Mouse (Mus musculus) embryo, embryonic 10 days (tissue): ENCODE measurements around the gene Stambpl1.
"Not testable (repeated sequence)": the region's sequence is repeated elsewhere in the genome, so short reads cannot be mapped to it uniquely, and the experiment has no call there.

ENCODE experiments used
- DNase-seq: peaks from one replicate; pipeline ENCODE4 v3.0.0-alpha.2; 2015; ENCODE audit warnings: low spot score

The Stambpl1 gene

GRCm38 (mm10) chr19:34198901-34199300, 6.9 kb downstream of the Stambpl1 start:
- DNase-seq: no peak

DNA sequence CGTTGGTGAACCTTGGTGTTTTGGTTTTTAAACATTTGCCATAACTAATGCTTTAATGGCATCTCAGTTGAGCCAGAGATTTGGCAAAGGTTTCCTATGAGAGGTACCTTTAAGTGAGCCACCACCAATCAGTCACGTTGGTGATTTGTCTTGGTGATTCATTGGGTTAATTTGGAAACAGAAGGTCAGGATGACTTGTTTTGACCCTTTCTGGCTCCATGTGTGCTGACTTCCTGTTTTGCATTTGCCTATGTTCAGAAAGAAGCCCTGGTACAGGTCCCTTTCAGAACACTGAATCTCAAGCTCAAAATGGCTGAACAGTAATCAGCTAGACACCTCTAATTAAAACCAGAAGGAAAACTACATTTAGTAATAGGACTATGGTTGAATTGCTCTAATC, 7.5 kb downstream of the Stambpl1 start:
- DNase-seq: peak; percentile 11

- no peak for DNase-seq
These were observed 10.6 kb downstream of the Stambpl1 start for GRCm38 (mm10) chr19:34202668-34203067.

DNA sequence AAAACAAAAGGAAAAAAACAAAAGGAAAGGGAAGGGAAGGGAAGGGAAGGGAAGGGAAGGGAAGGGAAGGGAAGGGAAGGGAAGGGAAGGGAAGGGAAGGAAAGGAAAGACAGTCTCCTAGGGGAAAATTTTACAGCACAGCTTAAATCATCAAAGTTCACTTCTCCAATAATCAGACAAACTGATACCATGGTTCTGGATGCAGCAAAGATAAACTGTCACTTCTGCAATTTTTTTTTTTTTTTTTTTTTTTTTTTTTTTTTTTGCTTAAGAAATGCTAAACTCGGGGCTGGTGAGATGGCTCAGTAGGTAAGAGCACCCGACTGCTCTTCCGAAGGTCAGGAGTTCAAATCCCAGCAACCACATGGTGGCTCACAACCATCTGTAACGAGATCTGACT, 14.1 kb downstream of the Stambpl1 start:
- DNase-seq: not testable (repeated sequence)

GRCm38 (mm10) chr19:34206760-34207440, 14.9 kb downstream of the Stambpl1 start:
- DNase-seq: no peak

- DNase-seq: no peak
These were observed 17.0 kb downstream of the Stambpl1 start for GRCm38 (mm10) chr19:34209031-34209430.

DNA sequence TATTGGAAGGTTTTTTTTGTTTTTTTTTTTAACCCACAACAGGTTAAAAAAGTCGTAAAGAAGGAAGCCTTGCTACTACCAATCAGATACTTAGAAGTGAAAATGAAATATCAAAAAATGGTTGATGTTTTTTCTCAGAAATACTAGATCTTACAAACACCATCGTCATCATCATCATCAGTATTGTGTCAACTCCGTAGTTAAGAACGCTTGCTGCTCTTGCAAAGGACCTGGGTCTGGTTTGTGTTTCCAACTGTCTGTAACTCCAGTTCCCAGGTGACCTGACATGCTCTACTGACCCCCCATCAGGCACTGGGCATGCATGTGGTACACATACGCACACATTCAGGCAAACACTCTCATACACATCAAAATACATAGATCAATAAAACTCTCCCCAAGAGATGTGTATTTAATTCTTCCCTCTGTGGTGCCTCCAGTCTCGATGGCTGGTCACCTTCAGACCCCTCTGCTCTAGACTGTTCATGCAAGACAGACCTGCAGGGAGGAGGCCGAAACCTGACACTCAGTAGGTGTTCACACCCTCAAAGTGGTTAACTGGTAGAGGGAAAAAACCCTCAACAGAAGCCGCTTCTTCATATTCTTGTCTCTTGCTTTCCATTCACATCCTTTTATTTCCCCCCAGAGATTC, 18.0 kb downstream of the Stambpl1 start:
- no peak for DNase-seq

GRCm38 (mm10) chr19:34210841-34211240, 18.8 kb downstream of the Stambpl1 start:
- no peak for DNase-seq

DNA sequence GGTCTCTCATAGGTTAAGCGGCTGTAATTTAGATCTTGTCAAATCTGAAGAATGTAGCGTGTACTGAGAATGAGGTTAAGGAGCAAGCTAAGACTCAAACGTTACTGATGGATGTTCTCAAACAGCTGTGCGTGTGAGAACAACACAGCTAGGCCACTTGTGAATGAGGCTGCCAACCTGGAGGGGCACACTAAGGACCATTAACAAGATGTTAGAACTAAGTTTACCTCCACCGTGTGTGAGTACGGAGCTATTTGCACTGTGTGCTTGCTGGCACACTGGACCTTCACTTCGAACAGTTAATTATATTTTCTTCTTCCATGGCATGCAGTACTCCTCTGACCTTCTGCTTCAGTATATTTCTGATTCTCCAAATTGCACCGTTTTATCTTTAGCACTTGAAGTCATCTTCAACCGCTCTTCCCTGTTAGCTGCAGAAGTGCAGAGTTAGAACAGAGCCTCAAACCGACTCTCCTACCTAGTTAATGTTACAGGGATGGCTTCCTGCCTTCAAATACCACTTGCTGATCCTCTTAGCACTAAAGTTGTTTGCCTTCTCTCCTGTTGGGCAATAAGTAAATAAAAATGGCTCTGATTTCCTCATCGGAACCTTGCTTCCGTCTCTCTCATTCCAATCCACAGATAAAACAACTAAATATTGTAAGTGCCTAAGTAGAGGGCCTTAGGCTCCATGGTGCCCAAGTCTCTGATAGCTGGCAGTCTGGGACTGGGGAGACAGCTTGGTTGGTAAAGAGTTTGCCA, 20.6 kb downstream of the Stambpl1 start:
- no peak for DNase-seq

DNA sequence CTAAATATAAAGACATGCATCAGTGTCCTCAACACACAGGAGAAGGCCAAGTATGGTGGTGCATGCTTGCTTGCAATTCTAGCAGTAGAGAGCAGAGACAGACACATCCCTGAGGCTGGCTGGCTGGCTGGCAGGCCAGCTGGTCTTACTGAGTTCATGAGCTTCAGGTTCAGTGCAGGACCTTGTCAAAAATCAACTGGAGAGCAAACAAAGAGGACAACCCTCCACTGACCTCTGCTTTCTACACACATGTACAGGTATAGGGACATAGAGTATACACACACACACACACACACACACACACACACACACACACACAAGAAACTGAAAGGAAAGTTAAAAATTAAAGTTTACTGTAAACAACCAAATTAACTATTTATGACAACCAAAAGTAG, 21.2 kb downstream of the Stambpl1 start:
- no peak for DNase-seq

- DNase-seq: no peak
These were observed 22.1 kb downstream of the Stambpl1 start for GRCm38 (mm10) chr19:34214136-34214535.

DNA sequence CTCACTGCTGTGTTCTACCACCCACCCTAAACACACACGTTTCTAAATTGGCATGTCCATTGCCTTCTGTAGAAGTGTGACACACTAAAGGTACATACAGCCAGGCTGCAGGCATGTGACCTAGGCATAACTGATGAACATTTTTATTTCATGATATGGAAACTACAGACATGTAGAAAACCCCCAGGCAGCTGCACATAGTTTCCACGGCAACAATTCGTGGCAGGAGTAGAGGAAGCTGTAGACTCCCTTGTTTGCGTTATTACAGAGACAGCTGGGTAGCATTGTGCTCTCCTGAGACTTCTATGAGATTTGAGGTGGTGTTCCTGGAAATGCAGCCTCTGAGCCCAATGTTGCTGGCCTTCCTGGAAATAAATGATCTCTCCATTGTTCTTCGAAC, 24.9 kb downstream of the Stambpl1 start:
- DNase-seq: no peak

DNA sequence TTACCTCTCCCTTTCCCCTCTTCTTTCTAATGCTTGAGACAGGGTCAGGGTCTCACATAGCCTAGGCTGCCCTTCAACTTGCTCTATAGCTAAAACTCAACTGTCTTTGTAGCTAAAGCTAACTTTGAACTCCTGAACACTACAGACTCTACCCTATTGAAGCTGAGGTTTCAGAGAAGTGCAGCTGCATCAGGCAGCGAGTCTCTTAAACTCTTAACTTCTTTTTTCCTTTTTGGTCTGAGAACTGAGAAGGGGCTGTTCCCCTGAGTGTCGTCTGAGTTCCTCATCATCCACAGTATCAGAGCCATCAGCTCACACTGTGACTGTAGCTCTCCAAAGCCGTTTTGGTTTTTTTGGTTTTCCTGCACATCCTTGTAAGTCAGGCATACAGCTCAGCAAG, 25.7 kb downstream of the Stambpl1 start:
- no peak for DNase-seq

GRCm38 (mm10) chr19:34219260-34219968, 27.4 kb downstream of the Stambpl1 start:
- no peak for DNase-seq

- no peak for DNase-seq
These were observed 28.8 kb downstream of the Stambpl1 start for GRCm38 (mm10) chr19:34220732-34221380.

GRCm38 (mm10) chr19:34222805-34223204, 30.8 kb downstream of the Stambpl1 start:
- no peak for DNase-seq

- DNase-seq: no peak
These were observed 39.6 kb downstream of the Stambpl1 start for GRCm38 (mm10) chr19:34231596-34231995.

DNA sequence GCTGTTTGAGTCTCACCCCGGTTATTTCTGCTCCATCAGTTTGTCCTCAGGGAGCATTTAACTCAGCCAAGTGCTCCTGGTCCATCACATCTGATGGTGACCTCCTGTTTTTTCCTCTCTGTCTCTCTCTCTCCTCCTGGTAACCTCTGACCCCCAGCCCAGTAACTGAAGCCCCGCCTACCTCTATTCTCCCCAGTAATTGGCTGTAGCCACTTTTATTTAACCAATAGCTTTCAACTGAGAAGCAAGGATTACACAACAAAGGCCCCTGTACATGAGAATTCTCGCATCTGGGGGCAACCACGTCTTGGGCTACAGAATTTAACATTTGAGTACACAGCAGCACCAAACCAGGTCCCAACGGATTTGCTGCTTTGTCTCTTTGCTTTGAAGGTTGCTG, 40.3 kb downstream of the Stambpl1 start:
- DNase-seq: no peak

DNA sequence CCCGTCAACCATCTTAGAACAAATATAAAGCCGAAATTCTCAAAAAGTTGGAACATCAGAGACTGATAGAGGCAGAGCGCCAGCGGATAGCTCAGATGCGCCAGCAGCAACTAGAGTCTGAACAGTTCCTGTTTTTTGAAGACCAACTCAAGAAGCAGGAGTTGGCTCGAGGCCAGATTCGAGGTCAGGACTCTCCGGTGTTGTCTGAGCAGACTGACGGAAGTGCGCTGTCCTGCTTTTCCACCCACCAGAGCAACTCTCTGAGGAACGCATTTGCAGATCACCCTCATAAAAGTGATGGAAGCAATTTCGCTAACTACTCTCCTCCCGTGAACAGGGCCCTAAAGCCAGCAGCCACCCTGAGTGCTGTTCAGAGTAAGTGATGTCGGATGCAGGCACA, 41.9 kb downstream of the Stambpl1 start:
- DNase-seq: no peak

DNA sequence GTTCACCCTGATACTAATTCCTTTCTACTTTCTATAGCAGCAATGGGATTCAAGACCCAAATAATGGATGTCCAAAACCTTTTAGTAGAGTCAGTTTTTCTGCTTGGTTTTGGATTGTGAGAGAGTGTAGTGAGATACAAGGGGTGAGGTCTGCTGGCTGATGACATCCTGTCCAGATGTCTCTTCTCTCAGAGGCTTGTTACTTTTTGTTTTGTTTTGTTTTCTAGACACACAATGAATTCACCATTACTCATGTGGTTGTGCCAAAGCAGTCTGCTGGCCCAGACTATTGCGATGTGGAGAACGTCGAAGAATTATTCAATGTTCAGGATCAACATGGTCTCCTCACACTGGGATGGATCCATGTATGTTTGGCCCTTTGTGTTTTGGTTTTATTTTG, 44.0 kb downstream of the Stambpl1 start:
- no peak for DNase-seq

DNA sequence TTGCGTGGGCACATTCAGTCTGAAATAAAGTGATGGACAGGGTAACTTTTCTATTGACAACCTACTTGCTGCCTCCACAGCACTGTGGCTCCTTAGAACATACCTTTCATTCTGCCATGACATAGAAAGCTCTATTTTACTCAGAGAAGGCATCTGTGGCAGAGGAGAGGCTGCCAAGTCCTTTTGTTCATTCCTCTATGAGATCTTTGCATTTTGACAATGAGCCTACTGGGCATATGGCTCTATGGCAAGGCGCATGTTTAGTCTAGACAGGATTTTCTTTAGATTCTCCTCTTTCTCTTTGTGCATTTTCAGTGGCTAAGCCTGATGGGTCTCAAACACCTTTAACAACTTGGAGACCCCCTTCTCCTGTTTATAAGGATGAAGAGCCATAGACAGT, 45.7 kb downstream of the Stambpl1 start:
- DNase-seq: no peak
